Mouse (Mus musculus) limb, embryonic 10.5 days (tissue): ENCODE results near the gene Islr. TPM values are rescaled to one million over a fixed set of nuclear protein-coding genes. Genes with fewer than 3 reads are reported as not detected.

Source experiments
- DNase-seq: peaks from one replicate; pipeline ENCODE4 v3.0.0-alpha.2; 2017; ENCODE audit warnings: low spot score
- H3K27ac ChIP-seq: fragments of 300-500 bp; sonication (generic); 2 replicates; pipeline ENCODE4 v1.5.1; 2016; ENCODE audit warnings: mild to moderate bottlenecking
- H3K27me3 ChIP-seq: fragments of 300-500 bp; sonication (generic); 2 replicates; pipeline ENCODE4 v1.6.1; 2016; ENCODE audit warnings: low read depth, mild to moderate bottlenecking; ENCODE audit not compliant: poor library complexity, severe bottlenecking
- H3K36me3 ChIP-seq: fragments of 300-500 bp; sonication (generic); 2 replicates; pipeline ENCODE4 v1.6.1; 2016; ENCODE audit warnings: mild to moderate bottlenecking, moderate library complexity
- H3K4me1 ChIP-seq: fragments of 300-500 bp; sonication (generic); 2 replicates; pipeline ENCODE4 v1.6.1; 2016
- H3K4me3 ChIP-seq: fragments of 300-500 bp; sonication (generic); 2 replicates; pipeline ENCODE4 v1.5.1; 2016; ENCODE audit warnings: mild to moderate bottlenecking, moderate library complexity
- H3K9me3 ChIP-seq: fragments of 300-500 bp; sonication (generic); replicated peaks from 2 replicates; pipeline ENCODE4 v1.6.1; 2016; ENCODE audit warnings: mild to moderate bottlenecking
- WGBS: fragments of 180-500 bp; shearing (Covaris S2); methylation state at CpG from one replicate; pipeline ENCODE4 v1.1.7; 2016; 5-methylcytosine and 5-hydroxymethylcytosine counted together
- polyA plus RNA-seq: library from polyadenylated mRNA; unstranded; fragments of >200 nt; fragmentation: Nextera tagmentation; extraction: Ambion mirVana; gene quantifications from 2 replicates; pipeline ENCODE4 v1.2.1, GENCODE M21; 2016

Islr gene
- polyA plus RNA-seq, 1 experiment from 2014 or later: 33.2 TPM

DNA sequence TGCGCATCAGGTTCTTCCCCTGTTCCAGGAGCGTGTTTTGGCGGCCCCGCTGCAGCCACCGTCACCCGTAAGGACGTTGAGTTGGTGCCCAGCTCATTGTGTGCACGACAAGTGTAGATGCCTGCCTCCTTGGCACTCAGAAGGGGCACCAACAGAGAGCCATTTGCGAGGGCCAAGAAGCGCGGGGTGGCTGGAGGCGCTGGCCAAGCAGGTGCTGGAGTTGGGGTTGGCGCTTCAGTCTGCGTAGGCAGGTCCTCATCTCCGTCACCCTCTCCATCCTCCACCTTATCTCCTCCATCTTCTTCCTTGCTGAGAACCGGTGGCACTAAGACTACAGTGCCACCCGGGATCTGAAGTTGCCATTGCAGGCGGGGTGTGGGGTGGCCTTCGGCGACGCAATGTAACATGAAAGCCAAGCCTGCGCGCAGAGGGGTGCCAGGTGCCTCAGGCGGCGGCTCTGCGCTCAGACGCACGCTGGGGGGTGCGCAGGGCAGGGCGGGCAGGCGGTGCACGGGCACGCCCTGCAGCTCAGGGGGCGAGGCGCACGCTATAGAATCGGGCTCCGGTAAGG, 5.2 kb downstream of the Islr start:
- Histone ChIP-seq H3K27me3 (peaks cover 100% of the 10 kb centered on the region), H3K36me3 (no peaks in the 10 kb centered on the region), H3K27ac (no peak overlapping the region), H3K4me3 (peak overlapping the region; percentile 37), H3K4me1 (peaks cover 90% of the 10 kb centered on the region), H3K9me3 (no peaks in the 10 kb centered on the region)
- no peak for DNase-seq
- WGBS: 1% methylated on average over 38 of the region's 38 CpGs

- 1% methylated on average over 58 of the region's 58 CpGs for WGBS
- DNase-seq: peak; percentile 72
- H3K9me3 ChIP-seq: no peaks in the 10 kb centered on the region
- 0 out of 2 replicates have a peak overlapping the region, but pooled peaks have one; percentile 38 for H3K27ac ChIP-seq
- H3K27me3 ChIP-seq: peaks cover 100% of the 10 kb centered on the region
- H3K36me3 ChIP-seq: no peaks in the 10 kb centered on the region
- H3K4me3 ChIP-seq: peak overlapping the region; percentile 37
- peaks cover 90% of the 10 kb centered on the region for H3K4me1 ChIP-seq
Observed at GRCm38 (mm10) chr9:58197781-58198701, 6.1 kb downstream of the Islr start.

DNA sequence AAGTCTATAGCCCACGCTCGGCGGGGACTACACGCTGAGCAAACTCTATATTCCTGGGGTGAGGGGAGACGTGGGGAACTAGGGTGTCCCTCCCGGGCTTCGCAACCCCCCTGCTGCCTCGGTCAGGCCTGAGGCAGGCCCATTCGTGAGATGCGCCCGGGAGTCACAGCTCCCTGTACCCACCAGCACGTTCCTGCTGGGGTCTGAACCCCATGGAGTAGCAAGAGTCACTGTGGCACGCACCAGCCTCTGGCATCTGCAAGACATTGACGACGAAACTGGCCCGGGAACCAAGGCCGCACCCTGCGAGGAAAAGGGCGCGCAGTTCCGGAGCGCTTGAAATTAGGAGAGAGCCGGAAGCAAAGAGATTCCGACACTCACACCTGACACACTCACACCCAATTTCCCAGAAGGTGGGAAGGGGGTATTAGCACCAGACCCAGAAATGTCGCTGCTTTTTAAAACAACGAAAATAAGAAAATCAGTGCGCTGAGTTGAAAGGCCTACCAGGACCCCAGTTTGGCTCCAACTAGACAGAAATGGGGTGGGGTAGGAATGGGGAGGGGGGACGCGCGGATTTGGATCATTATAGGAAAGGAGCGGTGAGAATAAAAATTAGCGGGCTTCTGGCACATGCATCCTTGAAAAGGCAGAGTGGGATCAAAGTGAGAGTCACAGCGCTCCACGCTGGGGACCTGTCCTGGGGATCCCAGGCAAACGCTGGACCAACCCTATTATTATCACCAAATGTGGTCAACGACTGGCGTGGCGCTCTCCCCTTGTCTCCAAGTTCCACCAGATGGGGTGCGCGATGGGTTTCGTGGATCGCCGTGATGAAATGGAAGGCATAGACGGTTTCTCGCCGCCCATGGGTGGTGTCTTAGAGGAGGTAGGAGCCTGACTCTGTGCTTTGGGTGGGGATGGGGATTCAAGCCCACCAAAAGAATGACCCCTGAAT, 7.2 kb downstream of the Islr start:
- Histone ChIP-seq H3K4me1 (peaks cover 79% of the 10 kb centered on the region), H3K4me3 (peak overlapping the region; percentile 42), H3K27me3 (peaks cover 92% of the 10 kb centered on the region), H3K9me3 (no peaks in the 10 kb centered on the region), H3K27ac (no peak overlapping the region), H3K36me3 (no peaks in the 10 kb centered on the region)
- WGBS: 1% methylated on average over 46 of the region's 46 CpGs
- DNase-seq: peak; percentile 53

- H3K27ac ChIP-seq: no peak overlapping the region
- peak overlapping the region; percentile 42 for H3K4me3 ChIP-seq
- H3K27me3 ChIP-seq: peaks cover 84% of the 10 kb centered on the region
- peak; percentile 41 for DNase-seq
- H3K4me1 ChIP-seq: peaks cover 72% of the 10 kb centered on the region
- H3K9me3 ChIP-seq: no peaks in the 10 kb centered on the region
- no peaks in the 10 kb centered on the region for H3K36me3 ChIP-seq
- WGBS: 3% methylated on average over 14 of the region's 14 CpGs
Observed at GRCm38 (mm10) chr9:58196141-58196540, 8.0 kb downstream of the Islr start.

GRCm38 (mm10) chr9:58195671-58196070, 8.4 kb downstream of the Islr start:
- no peak overlapping the region for H3K4me3 ChIP-seq
- WGBS: 0% methylated on average over 1 of the region's 1 CpGs

GRCm38 (mm10) chr9:58194222-58194621, 9.9 kb downstream of the Islr start:
- Histone ChIP-seq H3K9me3 (no peaks in the 10 kb centered on the region), H3K36me3 (no peaks in the 10 kb centered on the region), H3K4me1 (peaks cover 60% of the 10 kb centered on the region), H3K27ac (no peak overlapping the region), H3K4me3 (no peak overlapping the region), H3K27me3 (peaks cover 72% of the 10 kb centered on the region)
- WGBS: 66% methylated on average over 9 of the region's 9 CpGs
- no peak for DNase-seq

More at GRCm38 (mm10) chr9:58195671-58196070, 8.4 kb downstream of the Islr start:
- Histone ChIP-seq H3K27ac (no peak overlapping the region), H3K9me3 (no peaks in the 10 kb centered on the region), H3K27me3 (peaks cover 83% of the 10 kb centered on the region), H3K36me3 (no peaks in the 10 kb centered on the region), H3K4me1 (peaks cover 70% of the 10 kb centered on the region)
- DNase-seq: no peak

GRCm38 (mm10) chr9:58184456-58184855, 19.6 kb downstream of the Islr start:
- Histone ChIP-seq H3K36me3 (no peaks in the 10 kb centered on the region), H3K9me3 (no peaks in the 10 kb centered on the region), H3K4me3 (no peak overlapping the region), H3K27ac (no peak overlapping the region), H3K27me3 (no peaks in the 10 kb centered on the region), H3K4me1 (no peaks in the 10 kb centered on the region)
- WGBS: 88% methylated on average over 6 of the region's 6 CpGs
- no peak for DNase-seq

DNA sequence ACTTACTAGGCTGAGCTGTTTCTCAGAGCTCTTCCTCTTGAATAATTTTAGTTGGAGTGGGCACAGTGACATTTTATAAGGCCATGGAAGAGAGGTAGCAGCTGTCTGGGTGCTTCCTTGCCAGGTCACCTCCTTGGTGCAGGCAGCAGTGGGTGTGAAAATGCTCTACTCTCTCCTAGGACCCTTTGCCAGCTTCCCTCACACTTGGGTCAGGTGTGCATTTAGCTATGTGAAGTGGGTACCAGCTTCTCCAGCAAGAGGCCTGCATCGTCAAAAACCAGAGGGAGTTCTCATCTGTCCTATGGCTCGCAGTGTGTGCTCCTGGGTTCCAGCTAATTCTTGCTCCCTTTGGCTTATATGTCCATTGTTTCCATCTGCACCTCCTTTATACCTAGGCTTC, 24.7 kb downstream of the Islr start:
- Histone ChIP-seq H3K27me3 (no peaks in the 10 kb centered on the region), H3K27ac (no peak overlapping the region), H3K4me3 (no peak overlapping the region), H3K4me1 (peaks cover 30% of the 10 kb centered on the region), H3K36me3 (no peaks in the 10 kb centered on the region), H3K9me3 (no peaks in the 10 kb centered on the region)
- 93% methylated on average over 2 of the region's 2 CpGs for WGBS
- no peak for DNase-seq

DNA sequence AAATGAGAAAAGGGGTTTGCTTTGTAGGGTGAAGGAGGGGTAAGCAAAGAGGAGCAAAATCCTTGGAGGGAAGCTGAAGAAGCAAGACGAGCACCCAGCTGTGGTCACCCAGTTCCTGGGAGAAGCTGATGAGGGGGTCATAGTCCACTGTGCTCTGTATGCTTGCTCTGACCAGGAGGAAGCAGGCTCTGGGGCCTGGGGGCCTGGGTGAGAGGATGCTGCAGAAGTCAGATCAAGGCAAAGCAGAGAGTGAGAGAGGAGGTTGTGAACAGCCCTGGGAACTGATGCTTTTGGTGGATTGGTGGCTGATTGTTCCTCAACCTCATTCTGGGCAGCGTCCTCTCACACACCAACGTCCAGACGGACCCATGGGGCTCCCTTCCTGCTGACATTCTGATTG, 26.9 kb downstream of the Islr start:
- Histone ChIP-seq H3K36me3 (no peaks in the 10 kb centered on the region), H3K4me3 (no peak overlapping the region), H3K9me3 (no peaks in the 10 kb centered on the region), H3K27me3 (no peaks in the 10 kb centered on the region), H3K27ac (no peak overlapping the region), H3K4me1 (peaks cover 30% of the 10 kb centered on the region)
- WGBS: 77% methylated on average over 4 of the region's 4 CpGs
- DNase-seq: no peak

- Histone ChIP-seq H3K27me3 (no peaks in the 10 kb centered on the region), H3K27ac (no peak overlapping the region), H3K4me1 (peaks cover 30% of the 10 kb centered on the region)
Observed at GRCm38 (mm10) chr9:58175745-58176487, 28.2 kb downstream of the Islr start.

GRCm38 (mm10) chr9:58174818-58175251, 29.3 kb downstream of the Islr start:
- Histone ChIP-seq H3K27ac (peak overlapping the region; percentile 50; the same call in 1 of the 2 replicates), H3K9me3 (no peaks in the 10 kb centered on the region), H3K27me3 (no peaks in the 10 kb centered on the region), H3K4me3 (no peak overlapping the region), H3K36me3 (no peaks in the 10 kb centered on the region), H3K4me1 (peaks cover 30% of the 10 kb centered on the region)
- no peak for DNase-seq
- WGBS: 42% methylated on average over 5 of the region's 5 CpGs

More at GRCm38 (mm10) chr9:58175745-58176487, 28.2 kb downstream of the Islr start:
- Histone ChIP-seq H3K9me3 (no peaks in the 10 kb centered on the region), H3K36me3 (no peaks in the 10 kb centered on the region), H3K4me3 (no peak overlapping the region)
- DNase-seq: no peak
- 30% methylated on average over 5 of the region's 5 CpGs for WGBS

DNA sequence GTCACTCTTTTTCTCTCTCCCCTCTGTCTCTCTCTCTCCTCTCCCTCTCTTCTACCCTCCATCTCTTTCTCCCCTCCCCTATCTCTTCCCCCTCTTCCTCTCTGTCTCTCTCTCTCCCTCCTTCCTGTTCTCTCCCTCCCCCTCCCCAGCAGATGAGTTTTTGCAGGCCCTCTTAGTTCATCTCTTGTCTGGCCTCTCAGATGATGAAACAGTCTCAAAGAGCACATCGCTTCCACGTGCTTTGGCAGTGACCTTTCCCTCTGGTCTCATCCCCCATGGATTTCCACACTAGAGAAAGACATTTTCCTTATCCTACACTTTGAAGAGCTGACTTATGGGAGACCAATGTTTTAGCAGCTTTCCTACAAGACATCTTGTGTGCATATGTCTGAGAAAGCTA, 31.2 kb downstream of the Islr start:
- no peaks in the 10 kb centered on the region for H3K27me3 ChIP-seq
- no peaks in the 10 kb centered on the region for H3K36me3 ChIP-seq
- H3K27ac ChIP-seq: no peak overlapping the region
- DNase-seq: no peak
- peaks cover 39% of the 10 kb centered on the region for H3K4me1 ChIP-seq
- no peaks in the 10 kb centered on the region for H3K9me3 ChIP-seq
- WGBS: 77% methylated on average over 2 of the region's 2 CpGs
- no peak overlapping the region for H3K4me3 ChIP-seq
